In the genomic region with DNA sequence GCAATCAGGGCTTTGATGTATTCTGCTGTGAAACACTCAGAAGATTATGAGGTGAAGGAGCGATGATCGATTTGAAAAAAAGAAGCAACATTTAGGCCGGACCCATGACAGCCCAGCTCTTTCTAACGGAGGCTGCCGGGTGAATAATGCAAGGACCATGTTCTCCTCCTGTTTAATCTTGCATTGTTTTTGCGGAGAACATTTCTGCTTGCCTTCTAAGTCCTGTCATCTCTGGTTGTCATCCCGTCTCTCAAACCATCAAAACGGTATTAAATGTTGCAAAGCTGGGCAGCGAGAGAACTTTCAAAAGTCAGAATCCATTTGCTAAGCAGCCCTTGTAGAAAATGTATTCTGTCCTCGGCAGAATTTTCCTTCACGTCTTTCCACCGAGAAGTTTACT, we compare ENCODE assay signal across 23 mouse cellular contexts.
"Had no signal": no experiment of that assay in that cellular context is flagged by ENCODE, and none has a peak within 500 bp of the region (broad histone marks: within the 10 kb centered on the region; RNA-seq: fewer than 3 reads in every experiment).

No protein-coding gene starts in this region.

- H3K36me3 ChIP-seq: limb, embryonic 12.5 days; limb, embryonic 15.5 days; neural tube, embryonic 13.5 days had no signal

- ATAC-seq: intestine, postnatal 0 days; liver, postnatal 0 days; lung, postnatal 0 days had no signal

- H3K4me2 ChIP-seq: limb, embryonic 12.5 days; limb, embryonic 15.5 days; liver, embryonic 11.5 days; lung, embryonic 14.5 days; neural tube, embryonic 13.5 days had no signal

- H3K27ac ChIP-seq: kidney, postnatal 0 days; limb, embryonic 12.5 days; limb, embryonic 15.5 days; liver, embryonic 14.5 days; neural tube, embryonic 13.5 days; stomach, postnatal 0 days had no signal

- DNase-seq: kidney, adult 2 months; kidney, postnatal 36 days; left cerebral cortex, postnatal 4 days; liver, postnatal 0 days; lung, embryonic 14.5 days; lung, postnatal 36 days; right cerebral cortex, adult 18-20 months; right cerebral cortex, postnatal 14 days; right cerebral cortex, postnatal 4 days; thymus, adult 2 months; thymus, postnatal 14 days; thymus, postnatal 4 days had no signal

- H3K4me3 ChIP-seq: limb, embryonic 12.5 days; limb, embryonic 15.5 days; megakaryocyte, embryonic 14.5 days; myocyte; neural tube, embryonic 13.5 days had no signal

- H3K9me3 ChIP-seq: limb, embryonic 12.5 days; limb, embryonic 15.5 days; neural tube, embryonic 13.5 days had no signal

- H3K9ac ChIP-seq: limb, embryonic 12.5 days; limb, embryonic 15.5 days; liver, embryonic 14.5 days; liver, postnatal 0 days; lung, embryonic 14.5 days; neural tube, embryonic 13.5 days had no signal
